Mouse (Mus musculus) thymus, adult 2 months (tissue): Measurements from ENCODE around the gene Dnajc3. TPM values are rescaled to one million over a fixed set of nuclear protein-coding genes. Genes with fewer than 3 reads are reported as not detected.
A peak's percentile ranks its signal among the peaks of the same experiment; 100 is the strongest.

Experiments used
- DNase-seq: peaks from one replicate; pipeline ENCODE4 v3.0.0; 2021
- H3K27ac ChIP-seq: fragments of 200-500 bp; 2 replicates; pipeline ENCODE4 v1.5.1; 2012; ENCODE audit warnings: low read length, control low read depth; ENCODE audit not compliant: control insufficient read depth, insufficient read depth
- H3K27me3 ChIP-seq: fragments of 200-500 bp; 2 replicates; pipeline ENCODE4 v1.6.1; 2012; ENCODE audit warnings: mild to moderate bottlenecking, low read length, moderate library complexity, mixed read lengths; ENCODE audit not compliant: control insufficient read depth, insufficient read depth
- H3K36me3 ChIP-seq: fragments of 200-500 bp; 2 replicates; pipeline ENCODE4 v1.6.1; 2012; ENCODE audit warnings: mild to moderate bottlenecking, low read length, moderate library complexity; ENCODE audit not compliant: control insufficient read depth, insufficient read depth
- H3K4me1 ChIP-seq: fragments of 200-500 bp; replicated peaks from 2 replicates; pipeline ENCODE4 v1.6.1; 2012; ENCODE audit warnings: low read length; ENCODE audit not compliant: control insufficient read depth, insufficient read depth
- H3K4me3 ChIP-seq: fragments of 200-500 bp; 2 replicates; pipeline ENCODE4 v1.5.1; 2012; ENCODE audit warnings: mild to moderate bottlenecking, low read length, control low read depth, moderate library complexity; ENCODE audit not compliant: control insufficient read depth, insufficient read depth
- CTCF ChIP-seq: fragments of 200-500 bp; IDR thresholded peaks from 2 replicates; pipeline ENCODE4 v1.5.1; 2012; ENCODE audit warnings: mild to moderate bottlenecking, control low read depth, low read length, moderate library complexity, borderline replicate concordance; ENCODE audit not compliant: control insufficient read depth, poor library complexity, insufficient read depth; ENCODE audit errors: extremely low read depth
- POLR2A ChIP-seq: fragments of 200-500 bp; IDR thresholded peaks from 2 replicates; pipeline ENCODE4 v1.6.1; 2012; ENCODE audit warnings: mild to moderate bottlenecking, low read length, control low read depth, moderate library complexity; ENCODE audit not compliant: control insufficient read depth, poor library complexity, insufficient read depth; ENCODE audit errors: extremely low read depth
- WGBS: fragments of 180-500 bp; shearing (Covaris S2); methylation state at CpG from one replicate; pipeline ENCODE4 v1.1.7; 2018; 5-methylcytosine and 5-hydroxymethylcytosine counted together
- polyA plus RNA-seq: library from polyadenylated mRNA; depleted of rRNA; stranded (reverse); fragments of >200 nt; gene quantifications from 2 replicates; pipeline ENCODE4 v1.2.3, GENCODE M21; 2012

The Dnajc3 gene
- polyA plus RNA-seq, 1 experiment: 29.8 TPM

DNA sequence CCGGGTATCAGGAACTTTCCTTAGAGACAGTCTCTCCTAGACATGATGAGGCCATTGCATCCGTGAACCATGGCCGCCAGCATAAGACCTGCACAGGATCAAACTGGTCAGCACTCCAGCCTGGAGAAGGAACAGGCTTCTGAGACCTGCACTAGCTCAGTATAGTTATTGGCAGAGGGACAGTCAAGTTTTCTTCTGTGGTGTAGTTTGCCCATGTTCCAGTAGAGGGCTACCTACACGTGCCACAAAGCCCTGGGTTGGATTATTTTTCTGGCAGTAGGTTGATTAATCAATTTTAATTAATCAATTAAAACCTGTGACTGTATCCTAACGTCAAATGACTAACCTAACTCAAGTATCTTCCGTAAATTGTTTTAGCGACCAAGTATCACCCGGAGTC is 18.8 kb upstream of the Dnajc3 start:
- peaks cover 23% of the 10 kb centered on the region for H3K4me1 ChIP-seq
- no peak overlapping the region for H3K27ac ChIP-seq
- peaks cover 15% of the 10 kb centered on the region for H3K36me3 ChIP-seq
- 73% methylated on average over 8 of the region's 8 CpGs for WGBS
- no peaks in the 10 kb centered on the region for H3K27me3 ChIP-seq
- no peak for DNase-seq
- H3K4me3 ChIP-seq: no peak overlapping the region
- TF ChIP-seq CTCF (no peak), POLR2A (no peak)

DNA sequence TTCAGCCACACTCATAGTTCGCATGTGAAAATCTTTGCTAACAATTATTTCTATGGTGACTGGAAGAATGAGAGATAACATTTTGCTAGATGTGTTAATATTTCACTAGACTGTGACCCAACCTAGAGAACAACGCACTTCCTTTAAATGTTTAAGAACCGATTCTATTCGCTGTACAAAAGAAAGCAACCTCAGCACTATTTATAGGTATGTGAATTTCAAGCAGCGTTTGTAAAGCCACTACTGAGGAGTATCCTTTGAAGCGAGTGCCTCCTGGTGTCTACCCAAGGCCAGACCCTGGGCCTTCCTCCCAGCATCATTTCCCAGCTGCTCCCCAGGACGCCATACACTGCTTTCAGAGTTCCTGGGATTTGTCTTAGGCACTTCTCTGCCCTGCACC is 17.1 kb upstream of the Dnajc3 start:
- H3K4me3 ChIP-seq: no peak overlapping the region
- no peak for TF ChIP-seq POLR2A
- no peak for TF ChIP-seq CTCF
- H3K4me1 ChIP-seq: peaks cover 30% of the 10 kb centered on the region
- WGBS: 55% methylated on average over 7 of the region's 7 CpGs
- H3K36me3 ChIP-seq: peaks cover 15% of the 10 kb centered on the region
- DNase-seq: no peak
- H3K27ac ChIP-seq: no peak overlapping the region
- H3K27me3 ChIP-seq: no peaks in the 10 kb centered on the region

DNA sequence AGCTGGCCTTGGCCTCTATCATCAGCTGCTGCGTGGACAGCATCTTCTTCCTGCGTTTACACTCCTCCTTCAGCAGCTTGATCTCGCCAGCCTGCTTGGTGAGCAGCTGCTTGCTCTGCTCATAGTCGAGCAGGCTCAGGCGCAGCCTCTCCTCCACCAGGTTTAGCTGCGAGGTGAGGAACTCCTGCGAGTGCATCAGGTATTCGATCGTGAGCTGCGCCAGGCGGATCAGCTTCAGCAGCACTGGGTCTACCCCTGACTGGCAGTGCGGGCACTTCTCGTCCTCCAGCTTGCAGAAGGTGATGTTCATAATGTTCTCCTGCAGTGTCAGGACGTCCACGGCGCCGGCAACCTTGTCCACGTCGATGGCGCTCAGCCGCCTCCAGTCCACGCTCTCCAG is 15.5 kb upstream of the Dnajc3 start:
- Histone ChIP-seq H3K4me1 (peaks cover 38% of the 10 kb centered on the region), H3K27me3 (no peaks in the 10 kb centered on the region), H3K36me3 (peaks cover 13% of the 10 kb centered on the region), H3K4me3 (peak overlapping the region; percentile 6; the same call in 1 of the 2 replicates), H3K27ac (no peak overlapping the region)
- TF ChIP-seq CTCF: no peak
- 80% methylated on average over 22 of the region's 22 CpGs for WGBS
- no peak for DNase-seq

DNA sequence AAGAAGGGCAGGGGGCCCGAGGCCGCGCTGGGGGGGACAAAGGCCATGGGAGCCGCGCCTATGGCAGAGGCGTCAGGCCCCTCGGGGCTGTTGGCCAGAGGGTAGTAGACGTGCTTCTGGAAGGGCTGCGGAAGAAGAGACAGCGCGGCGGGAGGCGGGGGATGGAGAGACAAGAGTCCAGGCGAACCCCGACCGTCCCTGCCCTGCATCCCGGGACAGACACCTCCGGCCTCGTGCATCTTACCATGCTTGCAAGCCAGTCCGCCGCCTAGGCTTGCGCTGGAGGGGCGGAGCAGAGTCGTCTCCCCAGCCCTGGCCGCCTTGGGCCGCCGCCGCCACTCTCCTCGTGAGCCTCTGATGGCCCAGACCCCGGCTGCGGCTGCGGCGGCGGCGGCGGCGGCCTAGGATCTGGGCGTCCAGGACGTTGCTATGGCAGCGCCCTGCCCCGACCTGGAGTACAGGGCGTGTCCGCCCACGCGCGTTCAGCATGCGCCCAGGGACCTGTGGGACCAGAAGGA is 15.1 kb upstream of the Dnajc3 start:
- no peak for DNase-seq
- H3K27me3 ChIP-seq: no peaks in the 10 kb centered on the region
- no peak for TF ChIP-seq CTCF
- no peak for TF ChIP-seq POLR2A
- H3K27ac ChIP-seq: no peak overlapping the region
- H3K36me3 ChIP-seq: peaks cover 13% of the 10 kb centered on the region
- H3K4me1 ChIP-seq: peaks cover 40% of the 10 kb centered on the region
- peak overlapping the region; percentile 6 for H3K4me3 ChIP-seq
- whole genome bisulfite sequencing: 35% methylated on average over 47 of the region's 47 CpGs

DNA sequence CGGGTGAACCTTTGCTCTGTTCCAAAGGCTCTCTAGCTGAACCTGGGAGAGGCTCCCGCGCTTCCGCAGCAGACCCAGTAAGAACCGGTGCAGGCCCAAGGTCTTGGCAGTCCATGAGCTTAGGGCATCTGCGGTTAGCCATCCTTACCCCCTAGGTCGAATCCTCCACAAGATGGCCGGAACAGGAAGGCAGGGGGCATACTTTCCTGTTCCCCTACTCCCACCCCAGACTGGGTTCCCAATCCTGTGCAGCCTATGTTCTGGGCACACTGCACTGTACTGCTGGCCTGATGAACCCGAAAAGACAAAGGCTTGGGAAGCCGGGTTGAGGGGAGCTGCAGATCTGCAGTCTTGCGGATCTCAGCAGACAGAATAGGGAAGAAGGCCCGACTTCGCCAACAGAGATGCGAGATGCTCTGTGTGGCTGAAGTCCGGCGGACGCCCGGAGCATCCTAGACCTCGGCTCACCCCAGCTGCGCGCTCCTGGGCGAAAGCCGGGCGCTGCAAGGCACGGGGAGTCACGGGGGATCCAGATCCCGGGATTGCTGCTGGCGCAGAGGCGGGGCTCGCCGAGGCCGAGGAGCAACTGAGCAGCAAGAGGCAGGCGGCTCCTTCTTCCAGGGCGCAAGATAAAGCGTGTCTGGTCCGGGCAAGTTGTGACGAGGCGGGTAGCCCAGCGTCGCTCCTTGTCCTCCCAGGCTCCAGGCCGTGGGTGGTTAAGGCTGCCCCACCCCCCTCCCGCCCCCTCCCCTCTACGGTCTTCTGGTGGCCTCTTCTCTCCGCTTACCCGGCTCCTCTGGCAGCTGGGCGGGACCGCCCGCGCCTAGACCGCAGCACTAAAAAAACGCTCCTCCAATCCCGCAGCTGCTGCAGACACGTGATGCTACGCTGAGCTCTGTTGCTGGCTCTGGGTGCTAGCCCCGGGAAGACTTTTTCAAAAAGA is 12.8 kb upstream of the Dnajc3 start, which contains the start of gene Dzip1:
Gene Dzip1 (minus strand): TSS at position 788 of the 943 bp plus-strand sequence.
- Histone ChIP-seq H3K4me1 (peaks cover 51% of the 10 kb centered on the region), H3K36me3 (peaks cover 5% of the 10 kb centered on the region; the same call in 1 of the 2 replicates), H3K27me3 (no peaks in the 10 kb centered on the region), H3K27ac (peak within 1 kb of the TSS; percentile 64), H3K4me3 (peak within 1 kb of the TSS; percentile 68)
- peak; percentile 67 for DNase-seq
- 2% methylated on average over 55 of the region's 55 CpGs for WGBS
- TF ChIP-seq CTCF: no peak; the same call in 1 of the 2 replicates
- peak; percentile 48; the same call in 1 of the 2 replicates for TF ChIP-seq POLR2A

DNA sequence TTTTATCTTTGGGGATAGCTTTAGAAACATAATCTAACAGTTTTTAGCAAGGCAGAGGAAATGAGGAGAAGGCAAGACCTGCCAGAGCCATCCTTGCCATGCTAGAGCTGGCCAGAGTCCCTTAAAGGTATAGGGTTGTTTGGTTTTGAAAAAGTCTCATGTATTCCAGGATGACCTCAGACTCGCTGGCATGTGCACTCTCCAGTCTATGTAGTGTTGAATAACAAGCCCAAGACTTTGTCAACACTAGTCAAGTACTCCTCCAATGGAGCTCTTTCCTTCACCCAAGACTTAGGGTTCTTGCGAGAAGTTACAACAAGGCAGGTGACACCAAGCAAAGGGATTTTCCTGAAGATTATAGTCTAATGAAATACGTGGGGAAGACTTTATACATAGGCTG is 9.2 kb upstream of the Dnajc3 start:
- no peak for DNase-seq
- H3K4me1 ChIP-seq: peaks cover 56% of the 10 kb centered on the region
- H3K27me3 ChIP-seq: no peaks in the 10 kb centered on the region
- H3K27ac ChIP-seq: no peak overlapping the region
- TF ChIP-seq CTCF (no peak), POLR2A (no peak)
- WGBS: 97% methylated on average over 3 of the region's 3 CpGs
- no peak overlapping the region for H3K4me3 ChIP-seq
- no peaks in the 10 kb centered on the region for H3K36me3 ChIP-seq
